In the genomic region with DNA sequence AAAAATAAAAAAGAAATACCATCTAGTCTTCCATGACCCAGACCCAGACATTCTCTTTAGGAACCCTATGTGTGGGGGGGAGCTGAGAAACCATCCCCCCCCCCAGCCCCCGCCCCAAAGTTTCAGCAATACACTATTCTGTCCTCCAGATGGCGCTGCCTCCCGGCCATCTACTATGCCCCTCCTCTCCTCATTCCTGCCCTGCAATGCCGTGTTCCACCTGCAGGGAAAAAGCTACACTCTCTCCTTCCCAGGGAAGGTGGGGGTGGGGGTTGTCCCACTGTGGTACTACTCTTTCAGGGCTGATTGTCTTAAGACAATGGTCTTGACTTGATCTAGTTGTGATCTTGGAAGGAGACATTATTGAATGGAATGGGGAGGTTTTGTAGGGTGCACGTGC, we compare ENCODE assay signal across 10 mouse cellular contexts.
DNase-seq lines count a peak whose midpoint lies in the region; ATAC-seq and TF ChIP-seq lines count a peak whose summit lies in the region.
"Had no signal": no experiment of that assay in that cellular context is flagged by ENCODE, and none has a peak within 500 bp of the region (broad histone marks: within the 10 kb centered on the region; RNA-seq: fewer than 3 reads in every experiment).

No protein-coding gene starts in this region.

- no peak for DNase-seq in heart, adult 2 months
- DNase-seq in heart, postnatal 36 days = no peak
- no peak for DNase-seq in lung, postnatal 0 days (ENCODE audit: low spot score)
- DNase-seq in lung, postnatal 25 days (ENCODE audit: low spot score) = no peak
- DNase-seq in brain, embryonic 14.5 days (ENCODE audit: low read depth) = no peak
- DNase-seq in testis, postnatal 14 days (ENCODE audit: low spot score) = peak; percentile 18
- DNase-seq in forebrain, embryonic 10.5 days (ENCODE audit: extremely low spot score, low spot score) = no peak
- DNase-seq in layer of hippocampus, postnatal 14 days (ENCODE audit: low spot score in 2 of 2) = no peak

- no peak overlapping the region for H3K4me3 ChIP-seq in heart, adult 2 months
- H3K4me3 ChIP-seq in lung, postnatal 0 days (ENCODE audit: low read depth, low read length) = no peak overlapping the region
- H3K4me3 ChIP-seq in forebrain, embryonic 10.5 days = no peak overlapping the region
- H3K4me3 ChIP-seq: lung, embryonic 15.5 days had no signal

- no peak for TF ChIP-seq POLR2A in heart, adult 2 months (IDR thresholded peaks at IDR 0.05; ENCODE audit: insufficient read depth, low read depth, low read length)
- no peak for TF ChIP-seq POLR2A in brain, embryonic 14.5 days (IDR thresholded peaks at IDR 0.05; ENCODE audit: borderline replicate concordance, extremely low read depth, insufficient read depth, insufficient read length, poor library complexity, severe bottlenecking)

- ATAC-seq in lung, postnatal 0 days = no peak

- H3K9me3 ChIP-seq in lung, postnatal 0 days (ENCODE audit: low read length) = no peaks in the 10 kb centered on the region
- no peaks in the 10 kb centered on the region for H3K9me3 ChIP-seq in forebrain, embryonic 10.5 days
- H3K9me3 ChIP-seq: lung, embryonic 15.5 days had no signal

- H3K36me3 ChIP-seq in heart, adult 2 months (ENCODE audit: control insufficient read depth, insufficient read depth, low read length) = no peaks in the 10 kb centered on the region
- H3K36me3 ChIP-seq in lung, postnatal 0 days (ENCODE audit: insufficient read depth, low read length) = no peaks in the 10 kb centered on the region
- no peaks in the 10 kb centered on the region for H3K36me3 ChIP-seq in forebrain, embryonic 10.5 days (replicated peaks)
- H3K36me3 ChIP-seq: lung, embryonic 15.5 days had no signal

- peaks cover 1% of the 10 kb centered on the region; the same call in 1 of the 2 replicates for H3K27me3 ChIP-seq in heart, adult 2 months (ENCODE audit: control insufficient read depth, insufficient read depth, low read length)
- no peaks in the 10 kb centered on the region for H3K27me3 ChIP-seq in lung, postnatal 0 days (replicated peaks; ENCODE audit: insufficient read depth, low read length)
- H3K27me3 ChIP-seq in forebrain, embryonic 10.5 days (ENCODE audit: poor library complexity, severe bottlenecking) = no peaks in the 10 kb centered on the region
- H3K27me3 ChIP-seq: lung, embryonic 15.5 days had no signal

- H3K4me1 ChIP-seq in heart, adult 2 months (ENCODE audit: control insufficient read depth, insufficient read depth, low read length) = no peaks in the 10 kb centered on the region
- no peaks in the 10 kb centered on the region for H3K4me1 ChIP-seq in lung, postnatal 0 days (ENCODE audit: insufficient read depth, low read depth, low read length)
- no peaks in the 10 kb centered on the region for H3K4me1 ChIP-seq in forebrain, embryonic 10.5 days
- H3K4me1 ChIP-seq: lung, embryonic 15.5 days had no signal

- WGBS in heart, adult 2 months = 72% methylated on average over 5 of the region's 5 CpGs
- 71% methylated on average over 5 of the region's 5 CpGs for WGBS in lung, postnatal 0 days
- WGBS in forebrain, embryonic 10.5 days = 76% methylated on average over 5 of the region's 5 CpGs

- no peak overlapping the region for H3K9ac ChIP-seq in heart, adult 2 months (ENCODE audit: low read depth, low read length)
- no peak overlapping the region for H3K9ac ChIP-seq in lung, postnatal 0 days (replicated peaks; ENCODE audit: low read depth)
- H3K9ac ChIP-seq: lung, embryonic 15.5 days had no signal

- no peaks in the 10 kb centered on the region for H3K79me2 ChIP-seq in heart, adult 2 months (replicated peaks; ENCODE audit: control insufficient read depth, insufficient read depth, low read length)

- no peak overlapping the region for H3K27ac ChIP-seq in heart, adult 2 months
- H3K27ac ChIP-seq in lung, postnatal 0 days (ENCODE audit: low read length) = no peak overlapping the region
- H3K27ac ChIP-seq in forebrain, embryonic 10.5 days = no peak overlapping the region
- H3K27ac ChIP-seq: lung, embryonic 15.5 days had no signal

- intact Hi-C loops in heart, adult 2 months (cut with DNase I) = no loop called here
- intact Hi-C loops in heart, postnatal 36 days (cut with DNase I) = no loop called here

- peak; percentile 50 for TF ChIP-seq CTCF in heart, adult 2 months (IDR thresholded peaks at IDR 0.05)
- TF ChIP-seq CTCF in lung, postnatal 0 days (IDR thresholded peaks at IDR 0.05) = peak; percentile 53
- peak; percentile 39; the same call in 1 of the 2 replicates for TF ChIP-seq CTCF in brain, embryonic 14.5 days (IDR thresholded peaks at IDR 0.05; ENCODE audit: borderline replicate concordance, extremely low read depth, insufficient read depth, insufficient read length)

- no peak for TF ChIP-seq EP300 in heart, adult 2 months (IDR thresholded peaks at IDR 0.05; ENCODE audit: insufficient read depth, low read depth, low read length)
- no peak for TF ChIP-seq EP300 in lung, postnatal 0 days (IDR thresholded peaks at IDR 0.05)

- no peak overlapping the region for H3K4me2 ChIP-seq in lung, postnatal 0 days (replicated peaks; ENCODE audit: low read depth, low read length)
- H3K4me2 ChIP-seq: heart, embryonic 11.5 days; lung, embryonic 15.5 days had no signal
